Mouse (Mus musculus) stomach, embryonic 15.5 days (tissue): ENCODE data around the gene Fam184a. TPM values are rescaled to one million over a fixed set of nuclear protein-coding genes. Genes with fewer than 3 reads are reported as not detected.

ENCODE experiments used
- ATAC-seq: fragments of 200-750 bp; cut with Nextera tagmentation; 2 replicates; pipeline ENCODE4 v1.8.0; 2017; ENCODE audit warnings: low read depth, moderate number of reproducible peaks, moderate TSS enrichment; ENCODE audit not compliant: insufficient read depth, low FRiP score
- H3K27ac ChIP-seq: fragments of 300-500 bp; sonication (generic); 2 replicates; pipeline ENCODE4 v1.5.1; 2015; ENCODE audit warnings: mild to moderate bottlenecking, inconsistent platforms
- H3K27me3 ChIP-seq: fragments of 300-500 bp; sonication (generic); replicated peaks from 2 replicates; pipeline ENCODE4 v1.6.1; 2015; ENCODE audit warnings: inconsistent platforms
- H3K36me3 ChIP-seq: fragments of 300-500 bp; sonication (generic); 2 replicates; pipeline ENCODE4 v1.6.1; 2015; ENCODE audit warnings: inconsistent platforms
- H3K4me1 ChIP-seq: fragments of 300-500 bp; sonication (generic); 2 replicates; pipeline ENCODE4 v1.6.1; 2015; ENCODE audit warnings: inconsistent platforms
- H3K4me2 ChIP-seq: fragments of 300-500 bp; sonication (generic); 2 replicates; pipeline ENCODE4 v1.6.1; 2015; ENCODE audit warnings: mild to moderate bottlenecking, inconsistent platforms
- H3K4me3 ChIP-seq: fragments of 300-500 bp; sonication (generic); replicated peaks from 2 replicates; pipeline ENCODE4 v1.5.1; 2015; ENCODE audit warnings: inconsistent platforms
- H3K9ac ChIP-seq: fragments of 300-500 bp; sonication (generic); 2 replicates; pipeline ENCODE4 v1.6.1; 2015; ENCODE audit warnings: inconsistent platforms
- H3K9me3 ChIP-seq: fragments of 300-500 bp; sonication (generic); 2 replicates; pipeline ENCODE4 v1.6.1; 2016; ENCODE audit warnings: inconsistent platforms
- WGBS: fragments of 180-500 bp; shearing (Covaris S2); methylation state at CpG from one replicate; pipeline ENCODE4 v1.1.7; 2015; 5-methylcytosine and 5-hydroxymethylcytosine counted together
- polyA plus RNA-seq: library from polyadenylated mRNA; unstranded; fragments of >200 nt; fragmentation: Nextera tagmentation; extraction: Ambion mirVana; gene quantifications from 2 replicates; pipeline ENCODE4 v1.2.1, GENCODE M21; 2015

Fam184a gene
- 2.8 and 4.4 TPM in 2 replicates for polyA plus RNA-seq

DNA sequence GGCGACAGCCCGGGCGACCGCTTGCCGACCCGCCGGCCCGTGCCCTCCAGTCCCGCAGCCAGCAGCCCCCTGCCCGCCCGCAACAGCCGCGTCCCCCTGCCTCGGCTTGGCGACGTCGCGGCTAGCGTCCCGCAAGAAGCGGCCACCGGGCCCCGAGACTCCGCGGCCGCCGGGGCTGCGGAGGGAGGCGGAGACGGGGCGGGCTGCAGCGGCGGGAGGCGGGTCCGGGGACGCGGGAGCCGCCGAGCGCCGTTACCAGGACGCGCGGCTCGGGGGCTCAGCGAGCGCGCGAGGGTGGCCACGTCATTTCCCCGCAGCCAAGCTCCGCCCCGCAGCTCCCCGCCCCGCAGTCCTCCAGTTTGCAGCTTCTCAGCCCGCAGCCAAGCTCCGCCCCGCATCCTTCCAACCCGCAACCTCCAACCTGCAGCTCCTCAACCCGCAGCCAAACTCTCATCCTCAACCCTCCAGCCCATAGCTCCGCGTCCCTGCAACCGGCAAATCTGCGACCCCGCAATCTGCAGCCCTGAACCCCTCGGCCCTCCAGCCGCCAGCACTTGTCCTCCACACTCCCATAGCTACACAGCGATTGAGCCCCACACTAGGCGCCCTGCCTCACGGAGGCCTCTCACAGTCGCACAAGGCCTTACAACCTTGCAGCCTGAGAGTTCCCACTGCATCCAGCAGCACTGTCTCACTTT is at the start of gene Fam184a:
Gene Fam184a, minus strand, starts transcription at position 169 of the 698 bp plus-strand sequence.
- H3K4me3 ChIP-seq = peak within 1 kb of the TSS; percentile 70
- no peaks in the 10 kb centered on the region for H3K36me3 ChIP-seq
- peak within 1 kb of the TSS; percentile 44 for H3K9ac ChIP-seq
- no peak within 1 kb of the TSS for H3K27ac ChIP-seq
- ATAC-seq = peak; percentile 81
- H3K9me3 ChIP-seq = no peaks in the 10 kb centered on the region
- no peaks in the 10 kb centered on the region for H3K4me1 ChIP-seq
- H3K27me3 ChIP-seq = no peaks in the 10 kb centered on the region
- 3% methylated on average over 54 of the region's 71 CpGs for WGBS
- H3K4me2 ChIP-seq = peak within 1 kb of the TSS; percentile 95

DNA sequence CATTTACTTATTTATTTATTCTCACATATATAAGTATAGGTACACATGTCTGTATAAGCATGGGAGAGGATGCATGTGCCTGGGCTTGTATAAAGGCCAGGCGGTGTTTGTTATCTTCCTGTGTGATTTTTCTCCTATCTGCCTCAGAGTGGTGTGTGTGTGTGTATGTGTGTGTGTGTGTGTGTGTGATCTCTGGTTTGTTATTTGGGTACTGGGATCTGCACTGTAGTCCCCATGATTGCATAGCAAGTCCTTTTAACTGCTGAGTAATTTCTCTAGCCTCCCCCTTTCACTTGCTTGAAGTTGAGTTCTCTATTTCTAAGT is 45.3 kb upstream of the Fam184a start:
- Histone ChIP-seq H3K36me3 (no peaks in the 10 kb centered on the region), H3K4me1 (no peaks in the 10 kb centered on the region), H3K27me3 (no peaks in the 10 kb centered on the region), H3K4me3 (no peak overlapping the region), H3K9ac (no peak overlapping the region), H3K9me3 (no peaks in the 10 kb centered on the region), H3K27ac (no peak overlapping the region), H3K4me2 (no peak overlapping the region)
- 97% methylated on average over 1 of the region's 1 CpGs for WGBS
- ATAC-seq = no peak

DNA sequence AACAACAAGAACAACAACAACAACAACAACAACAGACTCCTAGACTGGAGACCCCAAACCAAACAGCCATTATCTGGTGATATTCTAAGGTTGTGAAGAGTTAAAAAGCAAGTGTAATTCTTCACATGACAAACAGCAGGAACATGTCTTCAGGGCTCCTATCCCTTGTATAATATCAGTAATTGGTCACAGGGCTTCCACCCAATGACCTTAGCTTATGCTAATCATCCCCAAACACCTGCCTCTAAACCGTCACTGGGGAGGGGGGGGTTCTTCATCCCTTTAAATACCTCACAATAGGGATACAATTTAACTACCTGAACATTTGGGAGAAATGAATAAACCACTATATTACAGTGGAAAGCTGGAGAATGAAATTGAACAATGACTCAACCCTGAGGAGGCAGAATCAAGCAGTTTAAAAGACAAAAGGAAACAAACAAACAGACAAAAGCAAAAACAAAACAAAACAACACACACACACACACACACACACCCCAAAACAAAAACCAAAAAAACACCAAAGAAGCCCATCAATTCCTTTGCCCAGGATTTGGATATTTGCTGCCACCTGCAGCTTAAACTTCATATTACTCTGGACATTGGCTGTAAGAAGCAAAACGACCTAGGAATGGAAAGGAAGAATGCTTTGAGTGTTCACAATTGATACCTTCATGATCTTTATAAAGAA is 44.8 kb upstream of the Fam184a start:
- Histone ChIP-seq H3K27me3 (no peaks in the 10 kb centered on the region), H3K4me1 (no peaks in the 10 kb centered on the region), H3K9me3 (no peaks in the 10 kb centered on the region), H3K4me3 (no peak overlapping the region), H3K4me2 (no peak overlapping the region), H3K9ac (no peak overlapping the region), H3K36me3 (no peaks in the 10 kb centered on the region), H3K27ac (no peak overlapping the region)
- 5% methylated on average over 2 of the region's 2 CpGs for WGBS
- ATAC-seq = no peak

DNA sequence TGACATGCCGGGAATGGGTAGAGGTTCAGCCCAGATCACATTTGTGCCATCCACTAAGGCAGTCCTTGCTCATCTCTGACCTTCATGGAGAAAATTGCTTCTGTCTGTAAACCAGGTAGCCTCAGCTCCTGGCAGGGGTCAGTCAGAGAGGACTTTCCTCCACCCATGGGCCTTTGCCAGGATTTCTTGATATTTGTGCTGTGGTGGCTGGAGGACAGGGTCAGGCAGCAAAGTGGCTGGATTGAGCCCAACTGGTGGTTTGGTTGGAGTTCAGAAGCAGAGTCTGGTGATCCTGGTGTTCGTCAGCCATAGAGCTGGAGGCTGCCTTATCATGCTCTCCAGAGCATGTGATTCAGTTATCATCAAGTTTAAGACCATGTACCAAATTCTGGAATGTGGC is 40.4 kb upstream of the Fam184a start:
- H3K9ac ChIP-seq = no peak overlapping the region
- H3K4me3 ChIP-seq = no peak overlapping the region
- H3K4me2 ChIP-seq = no peak overlapping the region
- no peak overlapping the region for H3K27ac ChIP-seq
- no peaks in the 10 kb centered on the region for H3K27me3 ChIP-seq
- H3K36me3 ChIP-seq = no peaks in the 10 kb centered on the region
- H3K4me1 ChIP-seq = no peaks in the 10 kb centered on the region
- 74% methylated on average over 2 of the region's 2 CpGs for WGBS
- no peaks in the 10 kb centered on the region for H3K9me3 ChIP-seq
- ATAC-seq = no peak

DNA sequence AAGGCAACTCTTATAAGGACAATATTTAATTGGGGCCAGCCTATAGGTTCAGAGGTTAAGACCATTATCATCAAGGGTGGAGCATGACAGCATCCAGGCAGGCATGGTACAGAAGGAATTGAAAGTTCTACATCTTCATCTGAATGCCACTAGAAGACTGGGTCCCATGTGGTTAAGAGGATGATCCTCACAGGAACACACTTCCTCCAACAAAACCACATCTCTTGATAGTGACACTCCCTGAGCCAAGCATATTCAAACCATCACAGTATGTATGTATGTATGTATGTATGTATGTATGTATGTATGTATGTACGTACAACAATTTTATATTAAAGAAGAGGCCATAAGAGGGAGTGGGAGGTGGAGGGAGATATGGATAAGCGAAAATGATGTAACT is 25.7 kb upstream of the Fam184a start:
- no peaks in the 10 kb centered on the region for H3K36me3 ChIP-seq

DNA sequence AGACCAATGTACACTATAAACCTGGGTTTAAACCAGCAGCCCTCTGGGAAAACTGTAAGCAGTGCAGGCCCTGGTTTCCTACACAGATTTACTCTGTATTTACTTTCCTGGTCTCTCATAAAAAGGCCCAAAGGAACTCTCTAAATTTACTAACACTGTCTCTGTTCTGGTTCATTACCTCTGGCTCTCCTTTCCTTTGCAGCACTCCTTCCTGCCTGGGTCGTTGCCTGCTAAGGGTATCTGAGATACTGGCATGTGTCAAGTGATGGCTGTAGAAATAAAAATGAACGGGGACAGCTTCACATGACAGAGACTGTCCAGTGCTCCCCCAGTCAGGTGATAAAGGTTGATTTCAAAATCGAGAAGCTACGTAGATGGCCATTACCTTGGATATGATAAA is 21.8 kb upstream of the Fam184a start:
- H3K4me3 ChIP-seq = no peak overlapping the region
- no peaks in the 10 kb centered on the region for H3K36me3 ChIP-seq
- ATAC-seq = no peak
- H3K27ac ChIP-seq = no peak overlapping the region
- H3K27me3 ChIP-seq = no peaks in the 10 kb centered on the region
- no peak overlapping the region for H3K9ac ChIP-seq
- no peaks in the 10 kb centered on the region for H3K4me1 ChIP-seq
- H3K9me3 ChIP-seq = no peaks in the 10 kb centered on the region
- H3K4me2 ChIP-seq = no peak overlapping the region
- 79% methylated on average over 4 of the region's 4 CpGs for WGBS

More for the DNA sequence above, 25.7 kb upstream of the Fam184a start:
- no peak overlapping the region for H3K4me2 ChIP-seq
- no peak overlapping the region for H3K4me3 ChIP-seq
- no peaks in the 10 kb centered on the region for H3K27me3 ChIP-seq
- no peak overlapping the region for H3K9ac ChIP-seq
- ATAC-seq = no peak
- H3K9me3 ChIP-seq = no peaks in the 10 kb centered on the region
- no peaks in the 10 kb centered on the region for H3K4me1 ChIP-seq
- no peak overlapping the region for H3K27ac ChIP-seq
- WGBS = 87% methylated on average over 2 of the region's 2 CpGs

DNA sequence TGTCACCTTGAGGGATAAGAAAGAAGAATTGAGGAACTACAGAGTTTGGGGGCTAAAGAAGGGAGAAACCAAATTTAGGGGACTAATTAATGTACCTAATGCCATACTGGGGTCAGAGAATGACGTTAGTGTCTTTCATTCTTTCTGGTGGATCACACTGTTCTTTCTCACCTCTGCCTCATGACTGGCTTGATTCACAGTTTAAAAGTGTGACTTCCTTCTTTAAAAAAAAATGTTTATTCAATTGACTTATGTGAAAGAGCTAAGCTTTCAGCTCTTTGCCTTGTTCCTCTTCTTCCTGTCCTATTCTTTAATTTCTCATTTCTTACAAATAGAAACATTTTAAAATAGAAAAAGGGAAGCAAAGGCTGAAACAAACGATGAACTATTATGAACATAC is 20.6 kb upstream of the Fam184a start:
- H3K4me2 ChIP-seq = no peak overlapping the region
- no peaks in the 10 kb centered on the region for H3K4me1 ChIP-seq
- no peaks in the 10 kb centered on the region for H3K36me3 ChIP-seq
- H3K27me3 ChIP-seq = no peaks in the 10 kb centered on the region
- no peaks in the 10 kb centered on the region for H3K9me3 ChIP-seq
- H3K27ac ChIP-seq = no peak overlapping the region
- WGBS = 51% methylated on average over 2 of the region's 2 CpGs
- no peak for ATAC-seq
- no peak overlapping the region for H3K9ac ChIP-seq
- no peak overlapping the region for H3K4me3 ChIP-seq

DNA sequence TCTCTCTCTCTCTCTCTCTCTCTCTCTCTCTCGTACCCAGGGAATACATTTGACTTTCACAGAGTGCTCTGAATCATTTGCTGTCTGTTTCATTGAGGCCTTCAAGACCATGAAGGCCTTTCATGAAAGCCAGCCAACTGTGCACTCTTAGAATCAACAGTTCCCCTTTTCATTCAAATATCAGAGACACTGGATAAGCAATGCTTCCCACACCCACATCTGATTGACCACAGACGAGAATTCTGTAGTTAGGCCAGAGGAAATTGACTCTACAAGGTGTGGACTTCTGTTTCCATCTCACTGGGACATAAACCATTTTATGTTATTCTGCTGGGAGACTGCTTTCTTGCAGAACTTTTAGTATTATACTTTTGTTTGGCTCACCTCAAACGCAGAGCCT is 17.8 kb upstream of the Fam184a start:
- Histone ChIP-seq H3K27me3 (no peaks in the 10 kb centered on the region), H3K4me1 (no peaks in the 10 kb centered on the region), H3K9me3 (no peaks in the 10 kb centered on the region), H3K4me2 (no peak overlapping the region), H3K9ac (no peak overlapping the region), H3K27ac (no peak overlapping the region), H3K4me3 (no peak overlapping the region), H3K36me3 (no peaks in the 10 kb centered on the region)
- WGBS = 66% methylated on average over 3 of the region's 3 CpGs
- ATAC-seq = no peak

DNA sequence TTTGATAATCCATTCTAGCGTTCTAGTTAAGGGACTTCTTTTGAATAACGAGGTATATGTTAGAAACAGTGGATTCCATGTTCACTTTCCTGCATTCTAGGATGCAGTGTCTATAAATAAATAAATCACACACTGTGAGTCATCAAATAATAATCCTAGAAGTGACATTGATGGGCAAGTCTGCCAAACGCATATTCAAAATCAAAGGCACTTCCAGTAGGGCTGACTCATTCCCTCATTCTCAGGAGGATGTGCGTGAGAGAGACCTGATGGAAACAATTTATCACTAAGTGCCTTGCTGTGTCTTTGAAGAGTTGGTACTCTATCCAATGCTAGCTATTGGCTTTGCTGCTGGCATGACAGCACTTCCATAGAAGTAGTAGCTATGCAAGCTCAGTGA is 14.5 kb upstream of the Fam184a start:
- Histone ChIP-seq H3K9me3 (no peaks in the 10 kb centered on the region), H3K36me3 (no peaks in the 10 kb centered on the region), H3K4me3 (no peak overlapping the region), H3K27ac (no peak overlapping the region), H3K9ac (no peak overlapping the region), H3K4me1 (no peaks in the 10 kb centered on the region), H3K27me3 (no peaks in the 10 kb centered on the region), H3K4me2 (no peak overlapping the region)
- 70% methylated on average over 4 of the region's 4 CpGs for WGBS
- ATAC-seq = no peak

DNA sequence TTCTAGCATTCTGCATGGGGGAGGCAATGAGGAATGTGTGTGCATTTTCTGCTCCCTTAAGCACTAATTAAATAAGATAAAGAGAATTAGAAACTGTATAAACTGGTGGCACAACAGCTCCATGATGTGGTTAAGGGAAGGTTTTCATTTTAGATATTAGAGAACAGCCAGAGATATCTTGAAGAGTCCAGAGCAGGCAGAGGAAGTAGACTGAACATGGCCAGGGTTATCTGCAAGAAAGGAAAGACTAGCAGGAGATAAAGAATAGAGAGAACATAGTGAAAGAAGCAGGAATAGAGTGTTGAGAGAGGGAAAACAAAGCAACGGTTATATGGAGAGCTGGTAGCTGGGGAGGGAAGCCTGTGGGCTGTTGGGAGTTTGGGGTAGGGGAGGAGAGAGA is 1.8 kb upstream of the Fam184a start:
- WGBS = 63% methylated on average over 1 of the region's 1 CpGs

DNA sequence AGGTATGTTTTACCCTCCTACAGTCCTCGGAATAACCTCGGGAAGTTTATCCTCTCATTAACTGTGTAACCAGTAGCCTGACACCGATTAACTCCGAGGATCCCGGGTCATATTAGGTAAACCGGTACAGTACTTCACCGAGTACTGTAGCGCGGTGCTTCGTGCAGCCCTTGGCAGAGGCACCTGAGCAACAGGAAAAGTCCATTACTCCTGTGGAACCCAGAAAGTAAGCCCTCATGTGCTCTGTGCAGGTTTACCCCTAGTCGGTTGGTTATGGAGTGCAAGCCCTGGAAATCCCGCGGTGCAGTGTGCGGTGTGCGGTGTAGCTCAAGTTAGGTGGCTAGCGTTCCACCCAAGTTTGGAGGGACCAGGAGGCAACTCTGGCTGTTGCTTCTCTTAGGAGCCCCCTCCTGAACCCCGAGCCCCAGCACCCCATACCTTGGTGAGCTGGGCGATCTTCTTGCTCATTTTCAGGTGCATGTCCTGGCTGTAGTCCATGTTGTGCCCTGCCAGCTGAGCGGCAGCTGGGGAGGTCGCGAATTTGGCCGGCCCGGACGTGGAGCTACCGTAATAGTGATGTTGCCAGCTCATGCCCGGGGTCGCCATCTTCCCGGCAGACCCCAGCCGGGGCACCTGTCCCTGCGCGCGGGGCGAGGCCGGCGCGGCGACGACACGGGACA is 508 bp downstream of the Fam184a start:
- H3K36me3 ChIP-seq = no peaks in the 10 kb centered on the region
- 6% methylated on average over 39 of the region's 39 CpGs for WGBS
- peak overlapping the region; percentile 95 for H3K4me2 ChIP-seq
- H3K9ac ChIP-seq = peak overlapping the region; percentile 44
- H3K27ac ChIP-seq = no peak overlapping the region
- H3K27me3 ChIP-seq = no peaks in the 10 kb centered on the region
- H3K4me3 ChIP-seq = peak overlapping the region; percentile 70
- H3K4me1 ChIP-seq = no peaks in the 10 kb centered on the region
- no peaks in the 10 kb centered on the region for H3K9me3 ChIP-seq
- peak; percentile 58; the same call in 1 of the 2 replicates for ATAC-seq

More for the DNA sequence above, 1.8 kb upstream of the Fam184a start:
- Histone ChIP-seq H3K9ac (no peak overlapping the region), H3K4me3 (no peak overlapping the region), H3K4me1 (no peaks in the 10 kb centered on the region), H3K27me3 (no peaks in the 10 kb centered on the region), H3K36me3 (no peaks in the 10 kb centered on the region), H3K27ac (no peak overlapping the region), H3K4me2 (no peak overlapping the region), H3K9me3 (no peaks in the 10 kb centered on the region)
- ATAC-seq = no peak

DNA sequence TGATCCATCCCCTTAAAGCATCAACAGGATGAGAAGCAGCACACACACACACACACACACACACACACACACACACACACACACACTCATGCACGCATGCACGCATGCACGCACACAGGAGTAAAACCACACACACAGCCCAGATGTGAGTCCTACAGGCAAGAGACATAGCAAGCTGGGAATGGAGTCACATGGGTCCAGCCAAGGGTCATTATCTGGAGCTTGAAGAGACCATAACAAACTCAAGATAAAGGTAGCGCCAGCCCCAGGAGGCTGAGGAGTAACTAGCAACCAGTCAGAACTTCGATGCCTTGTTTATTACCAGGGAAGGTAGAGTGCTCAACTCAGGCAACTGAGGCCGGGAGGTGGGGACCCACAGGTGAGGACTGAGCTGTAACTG is 4.9 kb downstream of the Fam184a start:
- Histone ChIP-seq H3K27me3 (no peaks in the 10 kb centered on the region), H3K9me3 (no peaks in the 10 kb centered on the region), H3K9ac (no peak overlapping the region), H3K27ac (no peak overlapping the region), H3K36me3 (no peaks in the 10 kb centered on the region), H3K4me1 (no peaks in the 10 kb centered on the region), H3K4me3 (no peak overlapping the region), H3K4me2 (no peak overlapping the region)
- no peak for ATAC-seq
- 83% methylated on average over 6 of the region's 6 CpGs for WGBS
